Mouse (Mus musculus) ovary, postnatal 10 days (tissue): ENCODE data around the gene Rmdn3.

Source experiments
- DNase-seq: peaks from one replicate; pipeline ENCODE4 v3.0.0; 2022; ENCODE audit warnings: low spot score

Gene Rmdn3

GRCm38 (mm10) chr2:119101552-119101951 lies 55.3 kb downstream of the Rmdn3 start:
- DNase-seq, result no peak
